Mouse (Mus musculus) CH12.LX (cell line): Measurements from ENCODE around the gene Irf2bp2. TPM values are rescaled to one million over a fixed set of nuclear protein-coding genes. Genes with fewer than 3 reads are reported as not detected.

ENCODE experiments used
- DNase-seq: peaks from one replicate; pipeline ENCODE4 v3.0.0-alpha.2; 2013; ENCODE audit errors: extremely low read depth
- H3K27ac ChIP-seq: 2 replicates; pipeline ENCODE4 v1.5.1; 2012; ENCODE audit warnings: low read depth, mild to moderate bottlenecking, control low read depth, moderate library complexity; ENCODE audit not compliant: insufficient read depth
- H3K27me3 ChIP-seq: replicated peaks from 2 replicates; pipeline ENCODE3; 2012; ENCODE audit warnings: inconsistent platforms
- H3K36me3 ChIP-seq, 2 experiments: replicated peaks in 1 of 2; 2 replicates each; pipeline versions ENCODE3 to v1.6.1; 2012; ENCODE audit warnings: inconsistent platforms in 1 of 2, low read length in 1 of 2, mild to moderate bottlenecking in 1 of 2, mixed read lengths in 1 of 2, moderate library complexity in 1 of 2; ENCODE audit not compliant: control insufficient read depth in 1 of 2, insufficient read depth in 1 of 2
- H3K4me1 ChIP-seq, 2 experiments: 2 replicates each; pipeline ENCODE4 v1.6.1; 2012; ENCODE audit warnings: inconsistent platforms in 1 of 2, moderate library complexity in 1 of 2; ENCODE audit not compliant: insufficient read depth in 2 of 2, control insufficient read depth in 1 of 2
- H3K4me2 ChIP-seq: 2 replicates; pipeline ENCODE4 v1.6.1; 2012; ENCODE audit warnings: low read depth, mild to moderate bottlenecking, control low read depth; ENCODE audit not compliant: poor library complexity, insufficient read depth, severe bottlenecking
- H3K4me3 ChIP-seq, 3 experiments: fragments of 150-350 bp in 1 of 3; sonication (generic) in 1 of 3; replicated peaks in 1 of 3; 2 replicates each; pipeline versions ENCODE3 to v1.5.1; 2011 to 2012; ENCODE audit warnings: low read depth in 2 of 3, low read length in 2 of 3, mild to moderate bottlenecking in 2 of 3, moderate library complexity in 2 of 3, control low read depth in 1 of 3, improper control_type of control experiment in 1 of 3, inconsistent platforms in 1 of 3, mixed read lengths in 1 of 3; ENCODE audit not compliant: poor library complexity in 1 of 3
- H3K79me2 ChIP-seq: replicated peaks from 2 replicates; pipeline ENCODE4 v1.6.1; 2012; ENCODE audit warnings: mild to moderate bottlenecking, moderate library complexity; ENCODE audit not compliant: control insufficient read depth, poor library complexity, insufficient read depth, severe bottlenecking; ENCODE audit errors: extremely low read depth
- H3K9ac ChIP-seq: 2 replicates; pipeline ENCODE4 v1.6.1; 2012; ENCODE audit warnings: low read depth, mild to moderate bottlenecking, control low read depth, moderate library complexity; ENCODE audit not compliant: insufficient read depth
- H3K9me3 ChIP-seq: replicated peaks from 2 replicates; pipeline ENCODE3; 2012; ENCODE audit warnings: low read length, inconsistent platforms, mixed read lengths
- BHLHE40 ChIP-seq: IDR thresholded peaks from 2 replicates; pipeline ENCODE4 v1.6.1; 2011; ENCODE audit warnings: mild to moderate bottlenecking, low read depth, low read length, improper control_type of control experiment
- CHD2 ChIP-seq: IDR thresholded peaks from 2 replicates; pipeline ENCODE4 v1.6.1; 2011; ENCODE audit warnings: low read length, improper control_type of control experiment
- E2F4 ChIP-seq: IDR thresholded peaks from 2 replicates; pipeline ENCODE4 v1.6.1; 2011; ENCODE audit warnings: low read depth, low read length, improper control_type of control experiment; ENCODE audit not compliant: insufficient replicate concordance
- EP300 ChIP-seq: IDR thresholded peaks from 2 replicates; pipeline ENCODE4 v1.6.1; 2011; ENCODE audit warnings: low read length, improper control_type of control experiment
- HCFC1 ChIP-seq: IDR thresholded peaks from 2 replicates; pipeline ENCODE4 v1.6.1; 2012; ENCODE audit warnings: low read depth, mild to moderate bottlenecking, inconsistent platforms, low read length, improper control_type of control experiment
- IRF4 ChIP-seq: IDR thresholded peaks from 2 replicates; pipeline ENCODE4 v1.6.1; 2014; ENCODE audit warnings: low read depth, mild to moderate bottlenecking, inconsistent platforms, low read length, improper control_type of control experiment
- JUN ChIP-seq: IDR thresholded peaks from 2 replicates; pipeline ENCODE4 v1.6.1; 2011; ENCODE audit warnings: low read depth, mild to moderate bottlenecking, low read length, improper control_type of control experiment, moderate library complexity; ENCODE audit not compliant: insufficient read depth
- JUND ChIP-seq: conservative IDR thresholded peaks from 2 replicates; pipeline ENCODE4 v1.6.1; 2011; ENCODE audit warnings: low read depth, low read length, improper control_type of control experiment
- KAT2A ChIP-seq: IDR thresholded peaks from 2 replicates; pipeline ENCODE4 v1.6.1; 2012; ENCODE audit warnings: low read length, improper control_type of control experiment, inconsistent platforms; ENCODE audit not compliant: insufficient replicate concordance
- MEF2A ChIP-seq: IDR thresholded peaks from 2 replicates; pipeline ENCODE4 v1.6.1; 2014; ENCODE audit warnings: low read depth, mild to moderate bottlenecking, inconsistent platforms, low read length, improper control_type of control experiment, borderline replicate concordance
- MXI1 ChIP-seq: IDR thresholded peaks from 2 replicates; pipeline ENCODE4 v1.6.1; 2011; ENCODE audit warnings: mild to moderate bottlenecking, low read depth, low read length, improper control_type of control experiment
- MYC ChIP-seq: IDR thresholded peaks from 2 replicates; pipeline ENCODE4 v1.6.1; 2011; ENCODE audit warnings: low read depth, mild to moderate bottlenecking, improper control_type of control experiment, low read length
- NRF1 ChIP-seq: IDR thresholded peaks from 2 replicates; pipeline ENCODE4 v1.6.1; 2014; ENCODE audit warnings: low read depth, mild to moderate bottlenecking, inconsistent platforms, low read length, improper control_type of control experiment, moderate library complexity
- POLR2AphosphoS2 ChIP-seq: IDR thresholded peaks from 2 replicates; pipeline ENCODE4 v1.6.1; 2011; ENCODE audit warnings: low read depth, low read length, improper control_type of control experiment
- RAD21 ChIP-seq: IDR thresholded peaks from 2 replicates; pipeline ENCODE4 v1.6.1; 2011; ENCODE audit warnings: low read depth, mild to moderate bottlenecking, low read length, improper control_type of control experiment, moderate library complexity
- SMC3 ChIP-seq: IDR thresholded peaks from 2 replicates; pipeline ENCODE4 v1.6.1; 2011; ENCODE audit warnings: low read depth, low read length, improper control_type of control experiment
- UBTF ChIP-seq: IDR thresholded peaks from 2 replicates; pipeline ENCODE4 v1.6.1; 2012; ENCODE audit warnings: low read depth, mild to moderate bottlenecking, inconsistent platforms, low read length, improper control_type of control experiment, moderate library complexity
- USF1 ChIP-seq: IDR thresholded peaks from 2 replicates; pipeline ENCODE4 v1.6.1; 2014; ENCODE audit warnings: low read depth, mild to moderate bottlenecking, inconsistent platforms, low read length, improper control_type of control experiment
- ZC3H11A ChIP-seq: IDR thresholded peaks from 2 replicates; pipeline ENCODE4 v1.6.1; 2012; ENCODE audit warnings: low read depth, mild to moderate bottlenecking, inconsistent platforms, low read length, improper control_type of control experiment
- dilution Hi-C: fragments of 300-500 bp; cut with MboI; formaldehyde crosslinking; loops from 2 replicates; pipeline ENCODE4 v1.14.3; 2020; ENCODE audit warnings: low sequenced_read_pairs; ENCODE audit not compliant: extremely low pct_unique_long_range_greater_than_20kb, extremely low pct_ligation_motif_present
- in situ Hi-C: fragments of 300-500 bp; cut with MboI; formaldehyde crosslinking; loops from 3 replicates; pipeline ENCODE4 v1.14.3; 2019; ENCODE audit warnings: low sequenced_read_pairs, low pct_ligation_motif_present, low pct_unique_long_range_greater_than_20kb, mixed read lengths
- polyA plus RNA-seq: library from polyadenylated mRNA; unstranded; fragments of >175 nt; gene quantifications from 2 replicates; pipeline ENCODE4 v1.2.1, GENCODE M21; 2012; ENCODE audit warnings: low read depth; ENCODE audit not compliant: insufficient read length
- total RNA-seq, 2 experiments: library from RNA; depleted of rRNA; stranded (reverse); fragments of 300-350 nt in 1 of 2; fragments of >200 nt in 1 of 2; gene quantifications; 2 replicates each; pipeline ENCODE4 v1.2.3; 2012 to 2014

Gene Irf2bp2
- total and polyA plus RNA-seq, 3 experiments: 19.9 to 31.2 (median 28.6) TPM

DNA sequence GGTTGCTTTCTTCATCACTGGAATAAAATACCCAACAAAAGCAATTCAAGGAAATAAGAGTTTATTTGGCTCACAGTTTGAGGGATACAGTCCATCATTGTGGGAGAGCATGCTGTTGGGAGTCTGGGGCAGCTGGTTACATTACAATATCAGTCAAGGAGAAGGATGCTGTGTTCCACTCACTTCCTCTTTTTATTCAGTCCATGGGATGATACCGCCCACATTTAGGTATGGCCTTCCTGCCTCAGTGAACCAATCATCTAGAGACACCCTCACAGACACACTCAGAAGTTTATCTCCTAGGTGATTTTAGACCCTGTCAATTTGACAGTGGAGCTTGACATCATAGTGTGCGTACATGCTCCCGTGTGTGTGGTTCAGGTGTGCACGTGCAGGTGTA, 48.9 kb upstream of the Irf2bp2 start:
- no peak overlapping the region for H3K27ac ChIP-seq
- H3K4me3 ChIP-seq: no peak overlapping the region
- dilution Hi-C loops (no loop called here), in situ Hi-C loops (no loop called here)
- peaks cover 18% of the 10 kb centered on the region for H3K9me3 ChIP-seq
- no peaks in the 10 kb centered on the region for H3K36me3 ChIP-seq
- no peak overlapping the region for H3K4me2 ChIP-seq
- peaks cover 12 to 20% of the 10 kb centered on the region in 2 experiments for H3K4me1 ChIP-seq
- DNase-seq: no peak
- H3K27me3 ChIP-seq: no peaks in the 10 kb centered on the region
- no peak overlapping the region for H3K9ac ChIP-seq
- H3K79me2 ChIP-seq: no peaks in the 10 kb centered on the region
- TF ChIP-seq UBTF (no peak), MYC (no peak), USF1 (no peak), CHD2 (no peak), SMC3 (no peak), JUN (no peak), MEF2A (no peak), NRF1 (no peak), BHLHE40 (no peak), MXI1 (no peak), KAT2A (no peak), POLR2AphosphoS2 (no peak), E2F4 (no peak), HCFC1 (no peak)
- TF ChIP-seq, all 38 proteins: peak for 0

- Histone ChIP-seq H3K27me3 (no peaks in the 10 kb centered on the region), H3K4me3 (no peak overlapping the region), H3K9ac (no peak overlapping the region), H3K79me2 (no peaks in the 10 kb centered on the region), H3K9me3 (peaks cover 18% of the 10 kb centered on the region), H3K36me3 (no peaks in the 10 kb centered on the region), H3K4me2 (no peak overlapping the region), H3K4me1 (peaks cover 12 to 20% of the 10 kb centered on the region in 2 experiments), H3K27ac (no peak overlapping the region)
- TF ChIP-seq EP300: 0 out of 2 replicates have a peak, but pooled peaks have one; percentile 38
- TF ChIP-seq ZC3H11A: no peak
- TF ChIP-seq JUND: no peak
- no peak for TF ChIP-seq JUN
- TF ChIP-seq RAD21: no peak
- TF ChIP-seq IRF4: peak; percentile 38; the same call in 1 of the 2 replicates
- dilution Hi-C loops: no loop called here
- peak; percentile 34 for DNase-seq
- in situ Hi-C loops: no loop called here
Observed at GRCm38 (mm10) chr8:126641568-126642295, 47.9 kb upstream of the Irf2bp2 start.
